22 mouse cellular contexts compared by ENCODE assay signal in genomic region chr8:72362754-72363153, GRCm38 (mm10). TPM values are rescaled to one million over a fixed set of nuclear protein-coding genes. Genes with fewer than 3 reads are reported as not detected.
DNase-seq lines count a peak whose midpoint lies in the region; TF ChIP-seq lines count a peak whose summit lies in the region.
"Had no signal": no experiment of that assay in that cellular context is flagged by ENCODE, and none has a peak within 500 bp of the region (broad histone marks: within the 10 kb centered on the region; RNA-seq: fewer than 3 reads in every experiment).

No protein-coding gene starts in this region.

- TF ChIP-seq EP300 in heart, adult 2 months (IDR thresholded peaks at IDR 0.05; ENCODE audit: insufficient read depth, low read depth, low read length), result no peak

- no peak for DNase-seq in heart, adult 2 months
- no peak for DNase-seq in heart, adult 18-20 months
- no peak for DNase-seq in left cerebral cortex, adult 2 months (ENCODE audit: extremely low spot score in 1 of 2, low spot score in 2 of 2)
- DNase-seq in left cerebral cortex, adult 8-10 months (ENCODE audit: low spot score in 2 of 2), result no peak
- DNase-seq in brain, adult 2 months (ENCODE audit: low read depth, low spot score), result peak; percentile 76
- DNase-seq in cerebellum, postnatal 25 days, result no peak
- DNase-seq: cerebellum, adult 8-10 months; cerebellum, postnatal 36 days; gastrocnemius, postnatal 25 days; heart, postnatal 10 days; liver, embryonic 13.5 days; lung, postnatal 4 days; thymus, postnatal 4 days had no signal

- TF ChIP-seq POLR2A in heart, adult 2 months (IDR thresholded peaks at IDR 0.05; ENCODE audit: insufficient read depth, low read depth, low read length), result no peak

- H3K79me2 ChIP-seq in heart, adult 2 months (replicated peaks; ENCODE audit: control insufficient read depth, insufficient read depth, low read length), result no peaks in the 10 kb centered on the region

- TF ChIP-seq CTCF in heart, adult 2 months (IDR thresholded peaks at IDR 0.05), result no peak
- no peak for TF ChIP-seq CTCF in left cerebral cortex, adult 2 months (IDR thresholded peaks at IDR 0.05)

- H3K4me3 ChIP-seq in heart, adult 2 months, result no peak overlapping the region
- no peak overlapping the region for H3K4me3 ChIP-seq in left cerebral cortex, adult 2 months
- H3K4me3 ChIP-seq in brown adipose tissue, adult 24 weeks (ENCODE audit: insufficient read depth, low read depth, low read length), result no peak overlapping the region
- H3K4me3 ChIP-seq: forebrain, embryonic 13.5 days; heart, embryonic 13.5 days; limb, embryonic 10.5 days; limb, embryonic 15.5 days; liver, embryonic 13.5 days; megakaryocyte, embryonic 14.5 days; midbrain, embryonic 13.5 days; neural tube, embryonic 13.5 days had no signal

- peak overlapping the region; percentile 75 for H3K27ac ChIP-seq in heart, adult 2 months
- H3K27ac ChIP-seq in left cerebral cortex, adult 2 months, result peak overlapping the region; percentile 37; the same call in 1 of the 2 replicates
- peak overlapping the region; percentile 75; the same call in 1 of the 2 replicates for H3K27ac ChIP-seq in brown adipose tissue, adult 24 weeks (replicated peaks; ENCODE audit: low read depth, low read length)
- H3K27ac ChIP-seq: forebrain, embryonic 13.5 days; heart, embryonic 13.5 days; hindbrain, embryonic 14.5 days; limb, embryonic 10.5 days; limb, embryonic 15.5 days; liver, embryonic 13.5 days; midbrain, embryonic 13.5 days; neural tube, embryonic 13.5 days had no signal

- H3K4me1 ChIP-seq in heart, adult 2 months (ENCODE audit: control insufficient read depth, insufficient read depth, low read length), result peaks cover 13% of the 10 kb centered on the region
- H3K4me1 ChIP-seq in brown adipose tissue, adult 24 weeks (ENCODE audit: control insufficient read depth, insufficient read depth, insufficient read length, low read length), result peaks cover 11% of the 10 kb centered on the region
- H3K4me1 ChIP-seq: forebrain, embryonic 13.5 days; limb, embryonic 10.5 days; liver, embryonic 13.5 days; midbrain, embryonic 13.5 days; neural tube, embryonic 13.5 days had no signal

- no peaks in the 10 kb centered on the region for H3K27me3 ChIP-seq in heart, adult 2 months (ENCODE audit: control insufficient read depth, insufficient read depth, low read length)
- H3K27me3 ChIP-seq: forebrain, embryonic 13.5 days; heart, embryonic 13.5 days; limb, embryonic 15.5 days; liver, embryonic 13.5 days; midbrain, embryonic 13.5 days; neural tube, embryonic 13.5 days had no signal

- intact Hi-C loops in heart, adult 2 months (cut with DNase I), result no loop called here
- intact Hi-C loops in left cerebral cortex, adult 2 months (cut with DNase I), result no loop called here

- WGBS in heart, adult 2 months, result 96% methylated on average over 4 of the region's 4 CpGs

- no peak overlapping the region for H3K9ac ChIP-seq in heart, adult 2 months (ENCODE audit: low read depth, low read length)
- H3K9ac ChIP-seq: forebrain, embryonic 13.5 days; heart, embryonic 13.5 days; hindbrain, embryonic 14.5 days; limb, embryonic 15.5 days; liver, embryonic 13.5 days; midbrain, embryonic 13.5 days; neural tube, embryonic 13.5 days had no signal

- H3K36me3 ChIP-seq in heart, adult 2 months (ENCODE audit: control insufficient read depth, insufficient read depth, low read length), result peaks cover 3% of the 10 kb centered on the region

RNA-seq across cellular contexts. Expression of gene Klf2, which starts 43.9 kb away (rescaled TPM):
- 10 to 100 TPM; 76.0 to 92.7 TPM for total RNA-seq in heart, adult 2 months (2021)
- 21.1 and 42.6 TPM in 2 replicates for polyA plus RNA-seq in heart, adult 2 months (2012; rRNA removed)
- 10 to 100 TPM; 74.3 to 76.9 TPM for total RNA-seq in heart, adult 18-20 months (2021)
- total RNA-seq in left cerebral cortex, adult 2 months (2021), result 10 to 100 TPM; 17.1 to 32.3 TPM
- total RNA-seq in left cerebral cortex, adult 8-10 months (2022), result 10 to 100 TPM; 10.9 to 16.5 (median 13.2) TPM
- polyA plus RNA-seq in brown adipose tissue, adult 24 weeks (2012; ENCODE audit: insufficient read depth, insufficient read length, missing spikeins), result 30.6 and 88.0 TPM in 2 replicates

RNA-seq across cellular contexts. Expression of gene Gm10282, which starts 57.7 kb away (rescaled TPM):
- 1 to 10 TPM; 6.7 to 8.5 TPM for total RNA-seq in heart, adult 2 months (2021)
- 1.1 and 2.9 TPM in 2 replicates for polyA plus RNA-seq in heart, adult 2 months (2012; rRNA removed)
- total RNA-seq in heart, adult 18-20 months (2021), result 1 to 10 TPM; 5.9 to 9.5 TPM
- total RNA-seq in left cerebral cortex, adult 2 months (2021), result 1 to 10 TPM; 3.9 to 6.2 TPM
- total RNA-seq in left cerebral cortex, adult 8-10 months (2022), result 1 to 10 TPM; 5.1 to 8.2 (median 6.0) TPM
- not detected in 2 replicates for polyA plus RNA-seq in brown adipose tissue, adult 24 weeks (2012; ENCODE audit: insufficient read depth, insufficient read length, missing spikeins)

RNA-seq across cellular contexts. Expression of gene Eps15l1, which starts 58.5 kb away (rescaled TPM):
- 10 to 100 TPM; 36.2 to 39.6 TPM for total RNA-seq in heart, adult 2 months (2021)
- polyA plus RNA-seq in heart, adult 2 months (2012; rRNA removed), result 34.0 and 46.4 TPM in 2 replicates
- 10 to 100 TPM; 35.5 to 41.0 TPM for total RNA-seq in heart, adult 18-20 months (2021)
- total RNA-seq in left cerebral cortex, adult 2 months (2021), result 10 to 100 TPM; 66.4 to 73.0 TPM
- total RNA-seq in left cerebral cortex, adult 8-10 months (2022), result 10 to 100 TPM; 67.1 to 72.9 (median 70.8) TPM
- polyA plus RNA-seq in brown adipose tissue, adult 24 weeks (2012; ENCODE audit: insufficient read depth, insufficient read length, missing spikeins), result 18.0 and 21.1 TPM in 2 replicates
